Mouse (Mus musculus) C2C12 (cell line): Measurements from ENCODE around the gene Orm2. TPM values are rescaled to one million over a fixed set of nuclear protein-coding genes. Genes with fewer than 3 reads are reported as not detected.
A peak's percentile ranks its signal among the peaks of the same experiment; 100 is the strongest.

ENCODE experiments used
- H3K27me3 ChIP-seq: one replicate; pipeline ENCODE4 v1.6.1; 2011; ENCODE audit not compliant: control insufficient read depth, insufficient read depth, insufficient read length
- H3K36me3 ChIP-seq: one replicate; pipeline ENCODE4 v1.6.1; 2011; ENCODE audit not compliant: control insufficient read depth, insufficient read depth
- H3K4me3 ChIP-seq: one replicate; pipeline ENCODE4 v1.5.1; 2011; ENCODE audit warnings: mild to moderate bottlenecking, control low read depth; ENCODE audit not compliant: poor library complexity, insufficient read depth, severe bottlenecking
- H3K79me2 ChIP-seq: one replicate; pipeline ENCODE4 v1.6.1; 2011; ENCODE audit not compliant: control insufficient read depth, insufficient read depth
- H3K79me3 ChIP-seq: one replicate; pipeline ENCODE4 v1.6.1; 2011; ENCODE audit warnings: low read depth, control low read depth
- H3ac ChIP-seq: one replicate; pipeline ENCODE3; 2011; ENCODE audit warnings: low read depth; ENCODE audit not compliant: control insufficient read depth, insufficient read length
- CEBPB ChIP-seq: IDR thresholded peaks from one replicate; pipeline ENCODE4 v1.6.1; 2011; ENCODE audit warnings: low read depth, mild to moderate bottlenecking, control low read depth, moderate library complexity
- CTCF ChIP-seq: IDR thresholded peaks from one replicate; pipeline ENCODE4 v1.5.1; 2011; ENCODE audit not compliant: control insufficient read depth, insufficient read depth, insufficient read length
- FOSL1 ChIP-seq: IDR thresholded peaks from one replicate; pipeline ENCODE4 v1.8.0; 2011; ENCODE audit warnings: mild to moderate bottlenecking, low read length; ENCODE audit not compliant: poor library complexity, insufficient read depth, severe bottlenecking
- MAX ChIP-seq: IDR thresholded peaks from one replicate; pipeline ENCODE4 v1.6.1; 2011; ENCODE audit warnings: mild to moderate bottlenecking, control low read depth
- MYOD1 ChIP-seq: IDR thresholded peaks from one replicate; pipeline ENCODE4 v1.6.1; 2011; ENCODE audit warnings: low read depth; ENCODE audit not compliant: control insufficient read depth, insufficient read length
- MYOG ChIP-seq: IDR thresholded peaks from one replicate; pipeline ENCODE4 v1.6.1; 2011; ENCODE audit not compliant: control insufficient read depth, insufficient read length; ENCODE audit errors: extremely low read depth
- USF1 ChIP-seq: IDR thresholded peaks from one replicate; pipeline ENCODE4 v1.6.1; 2011; ENCODE audit warnings: low read depth, mild to moderate bottlenecking, control low read depth, moderate library complexity
- polyA plus RNA-seq: library from polyadenylated mRNA; unstranded; fragments of >200 nt; fragmentation: generic; extraction: Trizol; gene quantifications from one replicate; pipeline ENCODE4 v1.2.1, GENCODE M21; 2012; ENCODE audit warnings: missing spikeins

The Orm2 gene
- polyA plus RNA-seq, 1 experiment = not detected

DNA sequence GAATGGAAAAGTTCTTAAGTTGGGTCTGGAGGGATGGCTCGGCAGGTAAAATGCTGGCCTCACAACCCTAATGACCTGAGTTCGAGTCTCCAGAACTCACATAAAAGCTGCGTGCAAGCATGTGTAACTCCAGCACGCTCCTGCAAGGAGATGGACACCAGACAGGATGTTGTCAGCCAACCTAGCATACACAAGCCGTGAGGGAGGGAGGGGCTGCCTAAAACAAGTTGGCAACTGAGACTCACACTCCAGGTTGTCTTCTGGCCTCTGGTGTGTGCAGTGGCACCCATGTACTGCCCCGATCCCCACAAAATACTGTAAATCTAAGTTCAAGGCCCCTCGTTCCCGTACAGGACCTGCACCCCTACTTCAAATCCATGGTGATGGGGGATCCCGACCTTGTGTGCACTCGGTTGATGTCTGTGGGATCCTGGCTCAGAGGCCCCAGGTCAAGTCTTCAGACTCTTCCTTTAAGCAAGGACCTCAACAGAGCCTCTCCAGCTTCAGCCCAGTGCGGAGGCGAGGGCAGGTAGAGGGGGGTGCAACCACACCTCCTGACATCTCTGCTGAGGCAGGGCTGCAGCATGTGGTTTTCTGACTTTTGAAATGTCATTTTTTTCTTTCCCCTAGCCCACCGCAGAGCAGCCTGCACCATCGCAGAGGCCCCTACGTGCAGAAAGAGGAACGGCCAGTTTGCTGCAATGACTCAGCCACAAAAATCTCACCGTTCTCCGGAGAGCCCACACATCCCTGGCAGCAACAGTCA, 38.5 kb downstream of the Orm2 start:
- TF ChIP-seq USF1 = no peak
- no peak for TF ChIP-seq MYOD1
- TF ChIP-seq CEBPB = no peak
- TF ChIP-seq MYOG = no peak
- no peak for TF ChIP-seq CTCF
- TF ChIP-seq MAX = no peak
- no peak for TF ChIP-seq FOSL1
- H3K27me3 ChIP-seq = no peaks in the 10 kb centered on the region
- no peaks in the 10 kb centered on the region for H3K36me3 ChIP-seq
- H3ac ChIP-seq = no peak overlapping the region
- H3K4me3 ChIP-seq = no peak overlapping the region
- no peaks in the 10 kb centered on the region for H3K79me3 ChIP-seq
- no peaks in the 10 kb centered on the region for H3K79me2 ChIP-seq

- TF ChIP-seq MYOD1 (no peak), CTCF (no peak), MYOG (no peak)
- Histone ChIP-seq H3K79me2 (no peaks in the 10 kb centered on the region), H3K27me3 (no peaks in the 10 kb centered on the region)
Observed at GRCm38 (mm10) chr4:63401620-63402019, 39.4 kb downstream of the Orm2 start.

DNA sequence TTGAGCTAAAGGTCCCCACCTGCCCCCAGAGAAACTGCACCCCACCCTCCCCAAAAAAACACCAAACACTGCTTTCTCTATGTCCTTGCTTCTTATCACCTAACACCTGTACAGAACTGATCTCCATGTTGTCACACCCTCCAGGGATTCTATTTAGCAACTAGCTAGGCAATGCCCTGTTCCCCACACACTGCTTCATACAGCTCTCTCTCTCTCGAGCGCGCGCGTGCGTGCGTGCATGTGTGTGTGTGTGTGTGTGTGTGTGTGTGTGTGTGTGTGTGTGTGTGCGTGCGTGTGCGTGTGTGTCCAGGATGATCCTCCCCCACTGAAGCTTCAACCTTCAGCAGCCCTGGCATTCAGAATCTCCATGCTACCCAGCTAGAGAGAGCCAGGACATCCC, 39.8 kb downstream of the Orm2 start:
- Histone ChIP-seq H3K27me3 (no peaks in the 10 kb centered on the region), H3K36me3 (no peaks in the 10 kb centered on the region), H3ac (no peak overlapping the region), H3K4me3 (no peak overlapping the region), H3K79me2 (no peaks in the 10 kb centered on the region), H3K79me3 (no peaks in the 10 kb centered on the region)
- TF ChIP-seq CTCF = no peak
- no peak for TF ChIP-seq MYOD1
- no peak for TF ChIP-seq MYOG
- TF ChIP-seq CEBPB = no peak
- no peak for TF ChIP-seq FOSL1
- TF ChIP-seq MAX = no peak

More at GRCm38 (mm10) chr4:63401620-63402019, 39.4 kb downstream of the Orm2 start:
- no peak overlapping the region for H3K4me3 ChIP-seq
- no peaks in the 10 kb centered on the region for H3K36me3 ChIP-seq
- no peaks in the 10 kb centered on the region for H3K79me3 ChIP-seq
- no peak overlapping the region for H3ac ChIP-seq

DNA sequence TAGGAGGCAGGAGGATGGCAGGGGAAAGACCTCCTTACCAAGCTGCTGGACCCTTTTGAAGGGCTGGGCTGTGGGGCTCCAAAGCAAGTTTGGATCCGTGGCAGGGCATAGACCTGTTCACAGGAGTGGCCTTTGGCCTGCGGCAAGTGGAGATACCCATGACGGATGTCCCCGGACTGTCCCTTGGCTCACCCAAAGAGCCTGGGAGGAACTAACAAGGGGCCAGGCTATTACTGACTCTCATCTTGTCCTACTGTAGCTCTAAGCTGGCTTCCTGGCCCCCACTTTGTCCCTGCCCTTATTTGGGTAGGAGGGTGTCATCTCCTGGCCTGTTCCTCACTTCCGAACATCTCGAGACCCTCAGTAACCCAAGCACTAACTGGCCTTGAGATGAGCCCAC, 40.3 kb downstream of the Orm2 start:
- no peaks in the 10 kb centered on the region for H3K36me3 ChIP-seq
- no peaks in the 10 kb centered on the region for H3K79me2 ChIP-seq
- H3ac ChIP-seq = no peak overlapping the region
- H3K79me3 ChIP-seq = no peaks in the 10 kb centered on the region
- no peaks in the 10 kb centered on the region for H3K27me3 ChIP-seq
- no peak overlapping the region for H3K4me3 ChIP-seq
- TF ChIP-seq MYOG (no peak), CEBPB (no peak), MYOD1 (no peak), FOSL1 (no peak), CTCF (no peak), MAX (no peak), USF1 (no peak)

GRCm38 (mm10) chr4:63403040-63403959, 41.1 kb downstream of the Orm2 start, which contains the start of gene Akna:
Gene Akna (minus strand): TSS chr4:63403354.
- Histone ChIP-seq H3K79me2 (no peaks in the 10 kb centered on the region), H3K79me3 (no peaks in the 10 kb centered on the region), H3K27me3 (no peaks in the 10 kb centered on the region), H3ac (peak within 1 kb of the TSS; percentile 45), H3K36me3 (no peaks in the 10 kb centered on the region), H3K4me3 (peak within 1 kb of the TSS; percentile 6)
- TF ChIP-seq FOSL1 (no peak), CEBPB (no peak), MYOD1 (peak; percentile 44), MAX (no peak)
